Mouse (Mus musculus) C2C12 (cell line): Measurements from ENCODE around the gene Chac1. TPM values are rescaled to one million over a fixed set of nuclear protein-coding genes. Genes with fewer than 3 reads are reported as not detected.
A peak's percentile ranks its signal among the peaks of the same experiment; 100 is the strongest.

Experiments used
- H3K27me3 ChIP-seq: one replicate; pipeline ENCODE4 v1.6.1; 2011; ENCODE audit not compliant: control insufficient read depth, insufficient read depth, insufficient read length
- H3K36me3 ChIP-seq: one replicate; pipeline ENCODE4 v1.6.1; 2011; ENCODE audit not compliant: control insufficient read depth, insufficient read depth
- H3K4me3 ChIP-seq: one replicate; pipeline ENCODE4 v1.5.1; 2011; ENCODE audit warnings: mild to moderate bottlenecking, control low read depth; ENCODE audit not compliant: poor library complexity, insufficient read depth, severe bottlenecking
- H3K79me2 ChIP-seq: one replicate; pipeline ENCODE4 v1.6.1; 2011; ENCODE audit not compliant: control insufficient read depth, insufficient read depth
- H3K79me3 ChIP-seq: one replicate; pipeline ENCODE4 v1.6.1; 2011; ENCODE audit warnings: low read depth, control low read depth
- H3ac ChIP-seq: one replicate; pipeline ENCODE3; 2011; ENCODE audit warnings: low read depth; ENCODE audit not compliant: control insufficient read depth, insufficient read length
- CEBPB ChIP-seq: IDR thresholded peaks from one replicate; pipeline ENCODE4 v1.6.1; 2011; ENCODE audit warnings: low read depth, mild to moderate bottlenecking, control low read depth, moderate library complexity
- CTCF ChIP-seq: IDR thresholded peaks from one replicate; pipeline ENCODE4 v1.5.1; 2011; ENCODE audit not compliant: control insufficient read depth, insufficient read depth, insufficient read length
- FOSL1 ChIP-seq: IDR thresholded peaks from one replicate; pipeline ENCODE4 v1.8.0; 2011; ENCODE audit warnings: mild to moderate bottlenecking, low read length; ENCODE audit not compliant: poor library complexity, insufficient read depth, severe bottlenecking
- MAX ChIP-seq: IDR thresholded peaks from one replicate; pipeline ENCODE4 v1.6.1; 2011; ENCODE audit warnings: mild to moderate bottlenecking, control low read depth
- MYOD1 ChIP-seq: IDR thresholded peaks from one replicate; pipeline ENCODE4 v1.6.1; 2011; ENCODE audit warnings: low read depth; ENCODE audit not compliant: control insufficient read depth, insufficient read length
- MYOG ChIP-seq: IDR thresholded peaks from one replicate; pipeline ENCODE4 v1.6.1; 2011; ENCODE audit not compliant: control insufficient read depth, insufficient read length; ENCODE audit errors: extremely low read depth
- USF1 ChIP-seq: IDR thresholded peaks from one replicate; pipeline ENCODE4 v1.6.1; 2011; ENCODE audit warnings: low read depth, mild to moderate bottlenecking, control low read depth, moderate library complexity
- polyA plus RNA-seq: library from polyadenylated mRNA; unstranded; fragments of >200 nt; fragmentation: generic; extraction: Trizol; gene quantifications from one replicate; pipeline ENCODE4 v1.2.1, GENCODE M21; 2012; ENCODE audit warnings: missing spikeins

Gene Chac1
- polyA plus RNA-seq, 1 experiment, result 60.7 TPM

GRCm38 (mm10) chr2:119358249-119358648 lies 7.2 kb downstream of the Chac1 start:
- Histone ChIP-seq H3K27me3 (no peaks in the 10 kb centered on the region), H3K4me3 (no peak overlapping the region), H3ac (no peak overlapping the region), H3K79me3 (no peaks in the 10 kb centered on the region), H3K36me3 (peaks cover 16% of the 10 kb centered on the region), H3K79me2 (no peaks in the 10 kb centered on the region)
- TF ChIP-seq MAX (peak; percentile 47), MYOG (no peak), MYOD1 (peak; percentile 15)

- Histone ChIP-seq H3ac (no peak overlapping the region), H3K36me3 (peaks cover 4% of the 10 kb centered on the region), H3K79me2 (no peaks in the 10 kb centered on the region), H3K4me3 (no peak overlapping the region), H3K79me3 (no peaks in the 10 kb centered on the region), H3K27me3 (no peaks in the 10 kb centered on the region)
- no peak for TF ChIP-seq USF1
- no peak for TF ChIP-seq CTCF
- no peak for TF ChIP-seq CEBPB
- TF ChIP-seq MYOG, result no peak
- no peak for TF ChIP-seq MAX
- no peak for TF ChIP-seq MYOD1
- TF ChIP-seq FOSL1, result no peak
These were observed 8.8 kb downstream of the Chac1 start for GRCm38 (mm10) chr2:119359721-119360291.

- Histone ChIP-seq H3K36me3 (peaks cover 30% of the 10 kb centered on the region), H3K4me3 (no peak overlapping the region), H3K27me3 (no peaks in the 10 kb centered on the region), H3ac (no peak overlapping the region), H3K79me3 (no peaks in the 10 kb centered on the region), H3K79me2 (no peaks in the 10 kb centered on the region)
- TF ChIP-seq MYOG, result no peak
- TF ChIP-seq MAX, result no peak
- no peak for TF ChIP-seq CTCF
These were observed 13.9 kb downstream of the Chac1 start for GRCm38 (mm10) chr2:119364969-119365368.

GRCm38 (mm10) chr2:119367346-119367745 lies 16.3 kb downstream of the Chac1 start:
- H3K79me2 ChIP-seq, result no peaks in the 10 kb centered on the region
- peaks cover 48% of the 10 kb centered on the region for H3K36me3 ChIP-seq
- TF ChIP-seq MYOD1 (no peak), MYOG (no peak)
- H3K79me3 ChIP-seq, result no peaks in the 10 kb centered on the region
- no peak overlapping the region for H3K4me3 ChIP-seq
- H3ac ChIP-seq, result no peak overlapping the region
- H3K27me3 ChIP-seq, result no peaks in the 10 kb centered on the region

- Histone ChIP-seq H3ac (no peak overlapping the region), H3K36me3 (peaks cover 71% of the 10 kb centered on the region), H3K79me3 (no peaks in the 10 kb centered on the region), H3K27me3 (no peaks in the 10 kb centered on the region), H3K79me2 (no peaks in the 10 kb centered on the region), H3K4me3 (no peak overlapping the region)
- TF ChIP-seq MYOG, result no peak
- TF ChIP-seq FOSL1, result no peak
- TF ChIP-seq MYOD1, result no peak
- TF ChIP-seq USF1, result no peak
- no peak for TF ChIP-seq CTCF
- TF ChIP-seq MAX, result no peak
- no peak for TF ChIP-seq CEBPB
These were observed 19.1 kb downstream of the Chac1 start for GRCm38 (mm10) chr2:119370116-119370515.

GRCm38 (mm10) chr2:119377286-119377685 lies 26.3 kb downstream of the Chac1 start:
- Histone ChIP-seq H3K36me3 (peaks cover 91% of the 10 kb centered on the region), H3ac (no peak overlapping the region), H3K4me3 (no peak overlapping the region), H3K27me3 (no peaks in the 10 kb centered on the region), H3K79me2 (no peaks in the 10 kb centered on the region), H3K79me3 (no peaks in the 10 kb centered on the region)
- TF ChIP-seq MYOG, result no peak
- no peak for TF ChIP-seq MYOD1
- no peak for TF ChIP-seq CTCF
- no peak for TF ChIP-seq FOSL1
- TF ChIP-seq USF1, result no peak
- no peak for TF ChIP-seq CEBPB
- no peak for TF ChIP-seq MAX

GRCm38 (mm10) chr2:119377826-119378225 lies 26.8 kb downstream of the Chac1 start:
- TF ChIP-seq MYOG (no peak), CTCF (no peak), CEBPB (no peak), MAX (no peak), MYOD1 (no peak), USF1 (no peak), FOSL1 (no peak)
- Histone ChIP-seq H3K79me2 (no peaks in the 10 kb centered on the region), H3K4me3 (no peak overlapping the region), H3K79me3 (no peaks in the 10 kb centered on the region), H3ac (no peak overlapping the region), H3K36me3 (peaks cover 92% of the 10 kb centered on the region), H3K27me3 (no peaks in the 10 kb centered on the region)
